Mouse (Mus musculus): Measurements from ENCODE around the gene Hebp2.

- no peak for TF ChIP-seq CTCF (IDR thresholded peaks at IDR 0.05; ENCODE audit: control insufficient read depth, insufficient read depth, low read length)
- no peak for TF ChIP-seq POLR2A (IDR thresholded peaks at IDR 0.05; ENCODE audit: borderline replicate concordance, control insufficient read depth, low read depth, low read length)
Observed at GRCm38 (mm10) chr10:18497066-18497465, 48.8 kb downstream of the Hebp2 start.

All from bone marrow, adult 2 months (tissue).